Mouse (Mus musculus): ENCODE measurements around the gene Adamts9. TPM values are rescaled to one million over a fixed set of nuclear protein-coding genes. Genes with fewer than 3 reads are reported as not detected.

Gene Adamts9
- polyA plus RNA-seq, 1 experiment from 2014 or later: 1.1 TPM

DNA sequence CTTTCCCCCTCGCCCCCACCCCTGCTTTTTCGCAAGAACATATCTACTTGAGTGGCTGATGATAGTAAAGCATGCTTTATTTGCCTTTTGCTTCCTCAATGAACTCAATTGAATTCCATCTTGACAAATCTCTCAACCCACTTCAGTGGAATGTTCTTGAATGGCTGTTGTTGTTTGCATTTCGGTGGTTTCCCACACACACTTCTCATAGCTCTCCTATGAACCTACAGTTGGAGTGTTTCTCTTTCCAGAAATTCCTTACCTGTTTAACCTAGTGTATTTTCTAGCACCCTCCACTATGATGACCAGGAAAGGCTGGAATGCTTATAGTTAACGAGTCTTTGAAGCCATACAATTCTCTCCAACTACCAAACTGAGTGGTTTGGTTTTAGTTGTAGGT lies 88.4 kb downstream of the Adamts9 start:
- DNase-seq (ENCODE audit: low spot score, missing footprints) (no peak), ATAC-seq (ENCODE audit: low FRiP score) (no peak)
- Histone ChIP-seq H3K9ac (ENCODE audit: low read length) (no peak overlapping the region), H3K4me2 (no peak overlapping the region), H3K9me3 (ENCODE audit: control insufficient read depth, low read length) (no peaks in the 10 kb centered on the region), H3K36me3 (ENCODE audit: control insufficient read depth, insufficient read depth, low read length) (no peaks in the 10 kb centered on the region), H3K27me3 (ENCODE audit: control insufficient read depth, insufficient read depth, low read length) (no peaks in the 10 kb centered on the region), H3K27ac (ENCODE audit: low read depth, low read length) (no peak overlapping the region), H3K4me3 (ENCODE audit: low read depth, low read length) (no peak overlapping the region), H3K4me1 (ENCODE audit: control insufficient read depth, insufficient read depth, low read length) (no peaks in the 10 kb centered on the region)
- 86% methylated on average over 4 of the region's 4 CpGs for WGBS

- H3K4me1 ChIP-seq (ENCODE audit: control insufficient read depth, insufficient read depth, low read length): no peaks in the 10 kb centered on the region
- WGBS: 68% methylated on average over 5 of the region's 5 CpGs
- no peak overlapping the region for H3K4me3 ChIP-seq (ENCODE audit: low read depth, low read length)
- H3K27ac ChIP-seq (ENCODE audit: low read depth, low read length): no peak overlapping the region
- no peaks in the 10 kb centered on the region for H3K9me3 ChIP-seq (ENCODE audit: control insufficient read depth, low read length)
- H3K27me3 ChIP-seq (ENCODE audit: control insufficient read depth, insufficient read depth, low read length): no peaks in the 10 kb centered on the region
- ATAC-seq (ENCODE audit: low FRiP score): no peak
- no peak overlapping the region for H3K9ac ChIP-seq (ENCODE audit: low read length)
- H3K36me3 ChIP-seq (ENCODE audit: control insufficient read depth, insufficient read depth, low read length): no peaks in the 10 kb centered on the region
- no peak for DNase-seq (ENCODE audit: low spot score, missing footprints)
- no peak overlapping the region for H3K4me2 ChIP-seq
Measured at GRCm38 (mm10) chr6:92850250-92850649, 93.0 kb downstream of the Adamts9 start.

GRCm38 (mm10) chr6:92849208-92849607 lies 94.1 kb downstream of the Adamts9 start:
- ATAC-seq (ENCODE audit: low FRiP score): no peak
- no peak overlapping the region for H3K4me2 ChIP-seq
- no peak overlapping the region for H3K4me3 ChIP-seq (ENCODE audit: low read depth, low read length)
- H3K9ac ChIP-seq (ENCODE audit: low read length): no peak overlapping the region
- no peaks in the 10 kb centered on the region for H3K4me1 ChIP-seq (ENCODE audit: control insufficient read depth, insufficient read depth, low read length)
- H3K27me3 ChIP-seq (ENCODE audit: control insufficient read depth, insufficient read depth, low read length): no peaks in the 10 kb centered on the region
- DNase-seq (ENCODE audit: low spot score, missing footprints): no peak
- no peaks in the 10 kb centered on the region for H3K36me3 ChIP-seq (ENCODE audit: control insufficient read depth, insufficient read depth, low read length)
- H3K27ac ChIP-seq (ENCODE audit: low read depth, low read length): no peak overlapping the region
- 96% methylated on average over 9 of the region's 9 CpGs for WGBS
- H3K9me3 ChIP-seq (ENCODE audit: control insufficient read depth, low read length): no peaks in the 10 kb centered on the region

DNA sequence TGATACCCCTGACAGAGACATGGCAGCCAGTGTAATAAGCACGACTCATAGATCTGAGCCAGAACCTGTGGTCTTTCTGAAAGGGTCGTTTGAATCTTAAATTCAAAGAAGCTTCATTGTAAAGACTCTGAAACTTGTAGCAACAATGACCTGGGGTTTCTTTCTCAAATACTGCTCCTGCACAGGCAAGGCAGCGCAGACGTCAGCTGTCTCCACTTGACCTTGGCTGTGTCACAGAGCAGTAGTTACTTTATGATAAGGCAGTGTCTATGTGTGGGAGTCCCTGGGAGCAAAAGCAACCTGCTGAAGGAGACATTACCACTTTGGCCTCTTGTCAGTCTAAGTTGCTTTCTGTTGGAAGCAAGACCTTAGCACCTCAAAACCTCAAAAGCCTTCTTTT lies 96.7 kb downstream of the Adamts9 start:
- 73% methylated on average over 4 of the region's 4 CpGs for WGBS
- Histone ChIP-seq H3K9ac (ENCODE audit: low read length) (no peak overlapping the region), H3K27me3 (ENCODE audit: control insufficient read depth, insufficient read depth, low read length) (no peaks in the 10 kb centered on the region), H3K9me3 (ENCODE audit: control insufficient read depth, low read length) (no peaks in the 10 kb centered on the region), H3K36me3 (ENCODE audit: control insufficient read depth, insufficient read depth, low read length) (no peaks in the 10 kb centered on the region), H3K27ac (ENCODE audit: low read depth, low read length) (no peak overlapping the region), H3K4me2 (no peak overlapping the region), H3K4me3 (ENCODE audit: low read depth, low read length) (no peak overlapping the region), H3K4me1 (ENCODE audit: control insufficient read depth, insufficient read depth, low read length) (no peaks in the 10 kb centered on the region)
- peak; percentile 37 for DNase-seq (ENCODE audit: low spot score, missing footprints)
- no peak for ATAC-seq (ENCODE audit: low FRiP score)

DNA sequence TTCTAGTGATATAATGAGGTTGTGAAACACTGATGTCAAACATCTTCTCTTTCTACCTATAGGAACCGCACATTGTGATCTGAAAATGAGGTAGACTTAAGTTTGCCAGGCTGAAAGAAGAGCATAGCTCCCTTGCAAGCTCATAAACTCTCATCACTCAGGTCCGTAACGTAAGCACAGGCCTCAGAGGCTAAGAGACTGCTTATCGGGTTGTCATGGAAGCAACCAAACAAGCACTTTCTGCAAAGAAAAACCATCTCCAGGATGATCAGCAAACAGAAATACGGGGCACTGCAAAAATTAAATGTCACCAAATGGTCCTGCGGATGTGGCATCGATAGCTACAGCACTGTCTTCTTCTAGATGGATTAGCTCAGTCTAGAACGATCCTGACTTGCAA lies 97.4 kb downstream of the Adamts9 start:
- no peak overlapping the region for H3K4me2 ChIP-seq
- H3K4me3 ChIP-seq (ENCODE audit: low read depth, low read length): no peak overlapping the region
- no peaks in the 10 kb centered on the region for H3K36me3 ChIP-seq (ENCODE audit: control insufficient read depth, insufficient read depth, low read length)
- H3K9ac ChIP-seq (ENCODE audit: low read length): no peak overlapping the region
- no peak overlapping the region for H3K27ac ChIP-seq (ENCODE audit: low read depth, low read length)
- H3K27me3 ChIP-seq (ENCODE audit: control insufficient read depth, insufficient read depth, low read length): no peaks in the 10 kb centered on the region
- peak; percentile 10 for DNase-seq (ENCODE audit: low spot score, missing footprints)
- no peak for ATAC-seq (ENCODE audit: low FRiP score)
- H3K9me3 ChIP-seq (ENCODE audit: control insufficient read depth, low read length): no peaks in the 10 kb centered on the region
- WGBS: 86% methylated on average over 8 of the region's 8 CpGs
- H3K4me1 ChIP-seq (ENCODE audit: control insufficient read depth, insufficient read depth, low read length): no peaks in the 10 kb centered on the region

GRCm38 (mm10) chr6:92843474-92843873 lies 99.8 kb downstream of the Adamts9 start:
- no peaks in the 10 kb centered on the region for H3K36me3 ChIP-seq (ENCODE audit: control insufficient read depth, insufficient read depth, low read length)
- no peak overlapping the region for H3K9ac ChIP-seq (ENCODE audit: low read length)
- H3K27ac ChIP-seq (ENCODE audit: low read depth, low read length): no peak overlapping the region
- no peak overlapping the region for H3K4me2 ChIP-seq
- WGBS: 88% methylated on average over 2 of the region's 2 CpGs
- no peak overlapping the region for H3K4me3 ChIP-seq (ENCODE audit: low read depth, low read length)
- no peaks in the 10 kb centered on the region for H3K4me1 ChIP-seq (ENCODE audit: control insufficient read depth, insufficient read depth, low read length)
- H3K27me3 ChIP-seq (ENCODE audit: control insufficient read depth, insufficient read depth, low read length): no peaks in the 10 kb centered on the region
- H3K9me3 ChIP-seq (ENCODE audit: control insufficient read depth, low read length): no peaks in the 10 kb centered on the region
- ATAC-seq (ENCODE audit: low FRiP score): no peak
- peak; percentile 76 for DNase-seq (ENCODE audit: low spot score, missing footprints)

DNA sequence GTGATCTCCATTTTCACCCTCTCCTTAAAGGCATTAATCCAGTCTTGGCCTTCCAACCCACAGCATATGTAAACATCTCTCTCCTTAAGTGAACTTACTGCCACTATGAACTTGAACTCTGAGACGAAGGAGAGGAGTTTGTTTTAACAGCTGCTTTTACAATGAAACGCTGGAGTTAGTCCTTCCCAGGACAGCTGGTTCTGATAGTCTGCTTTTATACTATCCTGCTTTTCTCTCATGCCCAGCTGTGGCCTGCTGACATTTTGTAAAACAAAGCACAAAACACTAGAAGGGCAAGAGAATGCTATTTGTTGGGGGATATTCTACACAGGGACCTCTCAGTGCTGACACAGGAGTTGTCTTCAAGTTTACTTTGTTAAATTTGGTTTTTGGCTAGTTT lies 101.3 kb downstream of the Adamts9 start:
- no peak for ATAC-seq (ENCODE audit: low FRiP score)
- no peak overlapping the region for H3K4me3 ChIP-seq (ENCODE audit: low read depth, low read length)
- no peaks in the 10 kb centered on the region for H3K4me1 ChIP-seq (ENCODE audit: control insufficient read depth, insufficient read depth, low read length)
- no peaks in the 10 kb centered on the region for H3K9me3 ChIP-seq (ENCODE audit: control insufficient read depth, low read length)
- DNase-seq (ENCODE audit: low spot score, missing footprints): peak; percentile 84
- H3K27ac ChIP-seq (ENCODE audit: low read depth, low read length): no peak overlapping the region
- H3K36me3 ChIP-seq (ENCODE audit: control insufficient read depth, insufficient read depth, low read length): no peaks in the 10 kb centered on the region
- H3K9ac ChIP-seq (ENCODE audit: low read length): no peak overlapping the region
- WGBS: 11% methylated on average over 2 of the region's 2 CpGs
- H3K27me3 ChIP-seq (ENCODE audit: control insufficient read depth, insufficient read depth, low read length): no peaks in the 10 kb centered on the region
- H3K4me2 ChIP-seq: no peak overlapping the region

- ATAC-seq (ENCODE audit: low FRiP score) (no peak), DNase-seq (ENCODE audit: low spot score, missing footprints) (no peak)
- Histone ChIP-seq H3K9ac (ENCODE audit: low read length) (no peak overlapping the region), H3K9me3 (ENCODE audit: control insufficient read depth, low read length) (no peaks in the 10 kb centered on the region), H3K4me1 (ENCODE audit: control insufficient read depth, insufficient read depth, low read length) (peaks cover 2% of the 10 kb centered on the region; the same call in 1 of the 2 replicates), H3K36me3 (ENCODE audit: control insufficient read depth, insufficient read depth, low read length) (no peaks in the 10 kb centered on the region), H3K27ac (ENCODE audit: low read depth, low read length) (no peak overlapping the region), H3K4me2 (no peak overlapping the region), H3K27me3 (ENCODE audit: control insufficient read depth, insufficient read depth, low read length) (no peaks in the 10 kb centered on the region), H3K4me3 (ENCODE audit: low read depth, low read length) (no peak overlapping the region)
- WGBS: 90% methylated on average over 2 of the region's 2 CpGs
Measured at GRCm38 (mm10) chr6:92831106-92831505, 112.2 kb downstream of the Adamts9 start.

DNA sequence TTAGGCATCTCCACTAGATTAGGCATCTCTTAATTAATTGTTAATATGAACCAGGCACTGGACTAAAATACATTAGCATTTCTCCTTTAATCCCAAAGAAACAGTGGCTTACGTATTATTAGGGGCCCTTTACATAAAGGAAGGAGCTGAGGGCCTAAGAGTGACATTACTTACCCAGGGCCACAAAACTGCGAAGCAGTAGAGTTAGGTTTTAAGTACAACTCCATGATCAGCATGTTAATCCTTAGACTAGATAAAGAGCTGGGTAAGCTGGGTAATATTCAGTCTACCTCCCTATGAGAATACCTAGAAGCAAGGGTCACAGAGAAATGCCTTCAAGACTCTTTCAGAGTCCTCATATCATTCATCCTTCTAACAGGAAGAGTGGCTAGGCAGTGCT lies 114.1 kb downstream of the Adamts9 start:
- H3K27ac ChIP-seq (ENCODE audit: low read depth, low read length): no peak overlapping the region
- no peaks in the 10 kb centered on the region for H3K36me3 ChIP-seq (ENCODE audit: control insufficient read depth, insufficient read depth, low read length)
- H3K27me3 ChIP-seq (ENCODE audit: control insufficient read depth, insufficient read depth, low read length): no peaks in the 10 kb centered on the region
- H3K4me1 ChIP-seq (ENCODE audit: control insufficient read depth, insufficient read depth, low read length): peaks cover 2% of the 10 kb centered on the region; the same call in 1 of the 2 replicates
- no peaks in the 10 kb centered on the region for H3K9me3 ChIP-seq (ENCODE audit: control insufficient read depth, low read length)
- no peak overlapping the region for H3K9ac ChIP-seq (ENCODE audit: low read length)
- ATAC-seq (ENCODE audit: low FRiP score): no peak
- no peak overlapping the region for H3K4me2 ChIP-seq
- H3K4me3 ChIP-seq (ENCODE audit: low read depth, low read length): no peak overlapping the region
- DNase-seq (ENCODE audit: low spot score, missing footprints): peak; percentile 12
- WGBS: 86% methylated on average over 2 of the region's 2 CpGs

- Histone ChIP-seq H3K27me3 (ENCODE audit: control insufficient read depth, insufficient read depth, low read length) (no peaks in the 10 kb centered on the region), H3K9ac (ENCODE audit: low read length) (no peak overlapping the region), H3K9me3 (ENCODE audit: control insufficient read depth, low read length) (no peaks in the 10 kb centered on the region), H3K4me1 (ENCODE audit: control insufficient read depth, insufficient read depth, low read length) (peaks cover 2% of the 10 kb centered on the region; the same call in 1 of the 2 replicates), H3K4me3 (ENCODE audit: low read depth, low read length) (no peak overlapping the region), H3K27ac (ENCODE audit: low read depth, low read length) (no peak overlapping the region), H3K4me2 (no peak overlapping the region), H3K36me3 (ENCODE audit: control insufficient read depth, insufficient read depth, low read length) (no peaks in the 10 kb centered on the region)
- peak; percentile 59 for DNase-seq (ENCODE audit: low spot score, missing footprints)
- 48% methylated on average over 5 of the region's 5 CpGs for WGBS
- no peak for ATAC-seq (ENCODE audit: low FRiP score)
Measured at GRCm38 (mm10) chr6:92827360-92827759, 115.9 kb downstream of the Adamts9 start.
